Mouse (Mus musculus): ENCODE results near the gene Pf4. TPM values are rescaled to one million over a fixed set of nuclear protein-coding genes. Genes with fewer than 3 reads are reported as not detected.
"Not testable (repeated sequence)": the region's sequence is repeated elsewhere in the genome, so short reads cannot be mapped to it uniquely, and the experiment has no call there.

Pf4 gene
- polyA plus RNA-seq, 1 experiment from 2014 or later = 75.0 TPM

GRCm38 (mm10) chr5:90790074-90790502 is 17.9 kb downstream of the Pf4 start:
- no peak overlapping the region for H3K9ac ChIP-seq
- peaks cover 4% of the 10 kb centered on the region; the same call in 1 of the 2 replicates for H3K4me1 ChIP-seq
- H3K4me2 ChIP-seq (replicated peaks) = no peak overlapping the region
- WGBS = 79% methylated on average over 8 of the region's 8 CpGs
- 0 out of 2 replicates have a peak, but pooled peaks cover 2% of the 10 kb centered on the region for H3K27me3 ChIP-seq
- H3K36me3 ChIP-seq = no peaks in the 10 kb centered on the region
- H3K27ac ChIP-seq = no peak overlapping the region
- no peak overlapping the region for H3K4me3 ChIP-seq
- ATAC-seq (ENCODE audit: low FRiP score) = no peak
- no peaks in the 10 kb centered on the region for H3K9me3 ChIP-seq (replicated peaks)

- Histone ChIP-seq H3K36me3 (no peaks in the 10 kb centered on the region), H3K9me3 (replicated peaks) (no peaks in the 10 kb centered on the region), H3K9ac (no peak within 1 kb of the TSS), H3K27me3 (no peaks in the 10 kb centered on the region), H3K4me1 (no peaks in the 10 kb centered on the region), H3K4me2 (replicated peaks) (no peak within 1 kb of the TSS), H3K27ac (no peak within 1 kb of the TSS), H3K4me3 (no peak within 1 kb of the TSS)
- WGBS = 73% methylated on average over 5 of the region's 5 CpGs
- ATAC-seq (ENCODE audit: low FRiP score) = no peak
Measured at GRCm38 (mm10) chr5:90794195-90794625, 22.0 kb downstream of the Pf4 start, which contains the start of gene Cxcl15. Cxcl15 (plus strand) TSS chr5:90794534.

- H3K36me3 ChIP-seq; H3K27me3 ChIP-seq; H3K4me3 ChIP-seq; H3K27ac ChIP-seq; H3K9me3 ChIP-seq (replicated peaks); ATAC-seq (ENCODE audit: low FRiP score); H3K4me1 ChIP-seq; H3K9ac ChIP-seq; H3K4me2 ChIP-seq (replicated peaks): not testable (repeated sequence)
- 86% methylated on average over 2 of the region's 2 CpGs for WGBS
Measured at GRCm38 (mm10) chr5:90795392-90795791, 23.2 kb downstream of the Pf4 start.

GRCm38 (mm10) chr5:90804574-90804973 is 32.3 kb downstream of the Pf4 start:
- H3K27me3 ChIP-seq = no peaks in the 10 kb centered on the region
- no peak for ATAC-seq (ENCODE audit: low FRiP score)

GRCm38 (mm10) chr5:90806050-90806449 is 33.8 kb downstream of the Pf4 start:
- no peak for ATAC-seq (ENCODE audit: low FRiP score)
- Histone ChIP-seq H3K9ac (no peak overlapping the region), H3K4me2 (replicated peaks) (no peak overlapping the region), H3K27me3 (no peaks in the 10 kb centered on the region), H3K4me3 (no peak overlapping the region), H3K36me3 (no peaks in the 10 kb centered on the region), H3K9me3 (replicated peaks) (no peaks in the 10 kb centered on the region), H3K27ac (no peak overlapping the region), H3K4me1 (no peaks in the 10 kb centered on the region)

More at GRCm38 (mm10) chr5:90804574-90804973, 32.3 kb downstream of the Pf4 start:
- H3K4me3 ChIP-seq = no peak overlapping the region
- H3K4me1 ChIP-seq = no peaks in the 10 kb centered on the region
- H3K4me2 ChIP-seq (replicated peaks) = no peak overlapping the region
- H3K36me3 ChIP-seq = no peaks in the 10 kb centered on the region
- H3K9ac ChIP-seq = no peak overlapping the region
- no peaks in the 10 kb centered on the region for H3K9me3 ChIP-seq (replicated peaks)
- H3K27ac ChIP-seq = no peak overlapping the region

GRCm38 (mm10) chr5:90807176-90807950 is 35.1 kb downstream of the Pf4 start:
- Histone ChIP-seq H3K9ac (no peak overlapping the region), H3K27me3 (no peaks in the 10 kb centered on the region), H3K4me2 (replicated peaks) (no peak overlapping the region), H3K27ac (no peak overlapping the region), H3K36me3 (no peaks in the 10 kb centered on the region), H3K4me1 (no peaks in the 10 kb centered on the region), H3K9me3 (replicated peaks) (no peaks in the 10 kb centered on the region), H3K4me3 (no peak overlapping the region)
- no peak for ATAC-seq (ENCODE audit: low FRiP score)
- WGBS = 84% methylated on average over 3 of the region's 3 CpGs

GRCm38 (mm10) chr5:90819756-90820155 is 47.5 kb downstream of the Pf4 start:
- Histone ChIP-seq H3K27me3 (no peaks in the 10 kb centered on the region), H3K36me3 (no peaks in the 10 kb centered on the region), H3K4me3 (no peak overlapping the region), H3K4me2 (replicated peaks) (no peak overlapping the region), H3K4me1 (no peaks in the 10 kb centered on the region), H3K9ac (no peak overlapping the region), H3K27ac (no peak overlapping the region), H3K9me3 (replicated peaks) (no peaks in the 10 kb centered on the region)
- no peak for ATAC-seq (ENCODE audit: low FRiP score)

Small RNAs within 50 kb of the gene (microRNA-seq; reads per million reads assigned to microRNA genes)
- gene Gm24322 = not detected

Other genes starting within 250 kb of the Pf4 start
- not detected in 2 replicates for gene 5830473C10Rik, start 211.3 kb upstream of the Pf4 start, polyA plus RNA-seq (2016; fragmentation: Nextera tagmentation; extraction: Ambion mirVana)
- 0.62 and 0.73 TPM in 2 replicates for gene Rassf6, start 131.8 kb upstream of the Pf4 start, polyA plus RNA-seq (2016; fragmentation: Nextera tagmentation; extraction: Ambion mirVana)
- gene Cxcl5, start 13.1 kb upstream of the Pf4 start, polyA plus RNA-seq (2016; fragmentation: Nextera tagmentation; extraction: Ambion mirVana) = 0.29 and 0.48 TPM in 2 replicates
- 7.8 and 9.6 TPM in 2 replicates for gene Ppbp, start 3.9 kb upstream of the Pf4 start, polyA plus RNA-seq (2016; fragmentation: Nextera tagmentation; extraction: Ambion mirVana)
- not detected in 2 replicates for gene Cxcl3, start 13.7 kb downstream of the Pf4 start, polyA plus RNA-seq (2016; fragmentation: Nextera tagmentation; extraction: Ambion mirVana)
- gene Cxcl15, start 22.1 kb downstream of the Pf4 start, polyA plus RNA-seq (2016; fragmentation: Nextera tagmentation; extraction: Ambion mirVana) = 0.10 TPM in 1 of 2 replicates, not detected in the other
- 0.25 and 0.30 TPM in 2 replicates for gene Cxcl1, start 118.8 kb downstream of the Pf4 start, polyA plus RNA-seq (2016; fragmentation: Nextera tagmentation; extraction: Ambion mirVana)
- gene Cxcl2, start 131.4 kb downstream of the Pf4 start, polyA plus RNA-seq (2016; fragmentation: Nextera tagmentation; extraction: Ambion mirVana) = not detected in 2 replicates
- gene Mthfd2l, start 158.7 kb downstream of the Pf4 start, polyA plus RNA-seq (2016; fragmentation: Nextera tagmentation; extraction: Ambion mirVana) = 91.6 and 94.2 TPM in 2 replicates

Data from hindbrain, embryonic 12.5 days (tissue).